Mouse (Mus musculus) right cerebral cortex, postnatal 25 days (tissue): Measurements from ENCODE around the gene Nop16.
"Not testable (repeated sequence)": the region's sequence is repeated elsewhere in the genome, so short reads cannot be mapped to it uniquely, and the experiment has no call there.

Source experiments
- DNase-seq: peaks from one replicate; pipeline ENCODE4 v3.0.0; 2022

Gene Nop16

DNA sequence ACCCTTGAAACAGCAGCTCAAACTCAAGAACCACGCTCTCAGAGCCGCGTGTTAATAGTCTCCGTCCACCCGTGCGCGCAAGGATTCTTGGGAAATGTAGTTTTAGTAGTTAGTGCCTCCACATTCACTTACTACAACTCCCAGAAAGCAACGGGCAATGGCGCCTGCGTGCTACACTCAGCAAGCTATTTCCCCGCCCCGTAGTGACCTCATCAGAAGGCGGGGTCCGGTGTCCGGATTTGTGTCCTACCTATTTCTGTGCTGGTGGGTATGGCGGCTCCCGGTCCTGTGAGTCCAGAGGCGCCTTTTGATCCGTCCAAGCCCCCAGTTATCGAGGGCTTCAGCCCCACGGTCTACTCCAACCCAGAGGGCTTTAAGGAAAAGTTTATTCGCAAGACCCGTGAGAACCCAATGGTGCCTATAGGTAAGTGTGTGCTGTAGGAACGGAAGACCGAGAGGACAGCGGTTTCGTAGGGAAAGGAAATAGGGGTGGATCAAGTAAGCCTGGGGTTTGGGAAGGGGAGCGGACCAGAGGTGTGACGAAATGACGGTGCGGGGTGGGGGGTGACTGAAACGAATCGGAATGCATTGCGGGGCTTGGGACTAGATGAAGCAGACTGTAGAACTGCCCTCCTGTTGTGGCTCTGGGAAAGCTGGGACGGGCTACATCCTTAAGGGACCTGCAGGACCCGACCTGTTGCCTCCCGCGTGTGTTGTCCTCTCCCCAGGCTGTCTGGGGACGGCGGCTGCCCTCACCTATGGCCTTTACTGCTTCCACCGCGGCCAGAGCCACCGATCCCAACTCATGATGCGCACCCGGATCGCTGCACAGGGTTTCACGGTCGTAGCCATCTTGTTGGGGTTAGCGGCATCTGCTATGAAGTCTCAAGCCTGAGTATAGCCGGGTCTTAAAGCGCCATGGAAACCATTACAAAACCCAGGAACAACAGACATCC, at the start of gene Nop16, which contains the start of gene Higd2a:
Gene Nop16 (minus strand): TSS at position 95 of the 956 bp plus-strand sequence.
Gene Higd2a (plus strand): TSS at position 212 of the 956 bp plus-strand sequence.
- peak; percentile 96 for DNase-seq

DNA sequence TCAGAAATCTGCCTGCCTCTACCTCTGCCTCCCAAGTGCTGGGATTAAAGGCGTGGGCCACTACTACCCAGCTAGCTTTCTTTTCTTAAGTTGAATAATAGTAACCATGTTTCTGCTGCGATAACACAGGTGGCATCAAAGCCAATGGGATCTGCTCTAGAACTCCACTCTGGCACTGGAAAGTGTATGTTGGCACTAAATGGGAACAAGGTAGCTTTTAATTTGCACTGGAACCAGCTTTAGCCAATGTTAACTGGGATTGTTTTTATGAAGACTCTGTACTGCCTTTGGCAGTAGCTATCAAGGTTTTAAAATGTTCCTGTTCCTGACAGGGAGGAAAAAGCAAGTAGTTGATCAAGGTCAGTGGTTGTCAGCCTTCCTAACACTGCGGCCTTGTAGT, 45.1 kb upstream of the Nop16 start:
- DNase-seq, result no peak

DNA sequence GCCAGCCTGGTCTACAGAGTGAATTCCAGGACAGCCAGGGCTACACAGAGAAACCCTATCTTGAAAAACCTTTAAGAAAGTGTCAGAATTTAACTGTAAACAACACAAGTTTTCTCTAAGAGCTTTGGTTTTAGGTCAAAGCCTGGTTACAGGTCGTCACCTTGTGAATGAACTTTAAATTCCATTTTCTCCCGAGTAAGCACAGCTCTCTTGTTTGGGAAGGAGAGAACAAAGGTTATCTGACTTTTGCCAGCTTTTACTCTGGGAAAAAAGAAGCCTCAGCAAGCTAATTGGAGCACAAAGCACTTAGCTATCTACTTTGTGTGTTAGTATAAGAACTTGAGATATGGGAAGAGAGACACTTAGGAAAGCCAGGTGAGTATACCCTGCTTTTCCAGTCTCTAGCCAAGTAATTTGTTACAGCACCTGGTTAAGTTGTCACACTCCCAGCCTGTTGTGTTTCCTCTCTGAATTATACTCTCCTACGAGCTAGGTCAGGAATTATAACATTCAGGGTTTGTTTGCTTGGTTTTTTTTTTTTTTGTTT, 42.9 kb upstream of the Nop16 start:
- DNase-seq, result no peak

DNA sequence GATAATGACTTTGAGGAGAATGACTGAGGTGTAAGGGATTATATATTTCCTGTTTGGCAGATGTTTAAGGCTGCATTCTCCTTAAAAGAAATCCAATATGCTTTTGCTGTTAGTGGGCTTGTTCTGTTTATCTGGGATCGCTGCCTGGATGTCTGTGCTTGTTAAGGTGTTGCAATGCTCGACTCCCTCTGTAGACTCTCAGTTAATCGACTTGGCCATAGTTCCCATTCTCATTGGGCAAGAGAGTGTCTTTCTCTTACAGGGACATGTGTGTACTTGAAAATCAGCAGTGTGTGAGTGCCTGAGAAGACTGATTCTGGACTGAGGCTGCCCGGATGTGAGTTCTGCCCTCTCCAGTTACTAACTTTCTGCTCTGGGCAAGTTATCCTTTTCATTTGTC, 39.2 kb upstream of the Nop16 start:
- DNase-seq, result no peak

DNA sequence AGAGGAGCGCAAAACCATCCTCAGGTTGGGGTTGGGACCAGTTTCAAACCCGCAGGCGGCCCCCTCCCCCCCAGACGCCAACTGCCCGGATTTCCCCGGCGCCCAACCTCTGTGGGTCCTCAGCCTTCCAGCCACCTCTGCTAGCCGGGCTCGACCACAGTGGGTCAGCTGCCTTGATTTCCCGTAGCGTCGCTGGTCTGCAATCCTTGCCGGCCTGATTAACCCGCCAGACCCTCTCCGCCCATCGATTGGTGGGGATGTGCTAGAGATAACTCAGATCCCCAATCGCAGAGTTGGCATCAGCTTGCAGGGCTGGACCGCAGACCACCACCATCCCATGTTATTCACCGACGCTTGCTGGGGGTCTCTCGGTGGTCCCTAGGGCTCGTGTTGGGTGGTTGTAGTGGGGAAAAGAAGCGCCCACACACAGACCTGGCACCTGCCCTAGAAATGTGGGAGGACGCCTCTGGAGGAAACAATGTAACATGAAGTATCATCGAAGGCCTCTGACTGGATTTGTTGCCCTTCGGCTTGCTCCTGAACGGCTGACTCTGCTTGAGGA, 32.2 kb upstream of the Nop16 start:
- no peak for DNase-seq

DNA sequence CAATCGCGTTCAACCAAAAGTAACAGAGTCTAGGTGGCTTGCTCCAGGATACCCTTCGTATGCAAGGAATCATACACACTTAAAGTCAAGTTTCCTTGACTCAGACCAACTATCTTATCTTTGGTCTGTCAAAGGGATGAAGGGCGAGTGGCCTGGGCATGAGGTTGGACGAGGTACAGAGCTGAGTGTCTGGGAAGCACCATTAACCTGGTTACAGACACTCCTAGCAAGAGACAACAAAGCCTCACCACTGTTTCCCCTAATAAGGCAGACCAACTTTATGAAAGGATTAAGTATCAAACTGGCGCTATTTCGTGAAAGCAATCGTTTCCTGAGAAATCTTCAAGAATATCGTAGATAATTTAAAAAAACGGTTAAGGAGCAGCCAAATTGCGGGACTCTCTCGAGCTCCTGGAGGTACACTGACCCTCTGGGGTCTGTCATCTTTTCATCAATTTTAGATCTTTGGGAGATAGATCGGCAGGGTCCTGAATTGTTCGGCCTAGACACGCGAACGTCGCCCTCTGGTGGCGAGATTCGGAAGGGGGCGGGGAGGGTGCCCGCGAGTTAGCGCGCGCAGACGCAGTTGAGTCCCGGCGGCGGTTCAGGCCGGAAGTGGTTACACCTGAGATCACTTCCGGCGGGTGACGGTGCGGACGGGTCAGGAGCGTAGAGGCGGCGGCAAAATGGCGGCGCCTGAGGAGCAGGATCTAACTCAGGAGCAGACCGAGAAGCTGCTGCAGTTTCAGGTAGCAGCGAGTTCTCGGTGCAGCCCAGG, 31.5 kb upstream of the Nop16 start, which contains the start of gene Faf2:
Gene Faf2 (plus strand): TSS at position 630 of the 778 bp plus-strand sequence.
- peak; percentile 98 for DNase-seq

DNA sequence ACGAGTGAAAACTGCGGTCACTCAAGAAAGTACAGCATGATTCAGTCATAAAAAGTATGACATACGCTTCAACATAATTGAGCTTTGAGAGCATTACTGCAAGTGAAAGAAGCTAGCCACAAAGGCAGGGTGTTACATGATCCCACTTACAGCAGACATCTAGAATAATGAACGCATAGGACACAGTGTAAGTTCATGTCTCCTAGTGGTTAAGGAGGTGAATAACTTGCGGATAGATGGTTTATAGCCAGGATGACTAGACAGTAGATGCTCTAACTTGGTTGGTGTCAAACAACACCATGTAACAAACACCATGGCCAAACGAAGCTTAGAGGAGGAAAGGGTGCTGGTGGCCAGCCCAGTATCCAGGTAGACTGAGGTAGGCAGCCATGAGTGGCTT, 27.1 kb upstream of the Nop16 start:
- DNase-seq, result no peak

DNA sequence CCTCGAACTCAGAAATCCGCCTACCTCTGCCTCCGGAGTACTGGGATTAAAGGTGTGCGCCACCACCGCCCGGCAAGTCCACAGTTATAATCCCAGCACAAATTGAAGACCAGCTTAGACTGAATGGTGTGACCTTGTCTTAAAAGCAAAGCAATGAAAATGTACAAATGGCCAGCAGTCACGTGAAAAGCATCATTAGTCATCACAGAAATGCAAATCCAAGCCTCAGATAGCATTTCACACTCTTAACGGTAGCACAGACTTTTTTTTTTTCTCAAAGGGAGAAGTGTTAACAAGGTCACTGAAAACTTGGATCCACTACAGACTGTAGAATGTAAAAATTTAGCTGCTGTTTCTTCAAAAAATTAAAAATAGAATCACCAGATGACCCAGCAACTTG, 26.4 kb upstream of the Nop16 start:
- DNase-seq, result no peak

DNA sequence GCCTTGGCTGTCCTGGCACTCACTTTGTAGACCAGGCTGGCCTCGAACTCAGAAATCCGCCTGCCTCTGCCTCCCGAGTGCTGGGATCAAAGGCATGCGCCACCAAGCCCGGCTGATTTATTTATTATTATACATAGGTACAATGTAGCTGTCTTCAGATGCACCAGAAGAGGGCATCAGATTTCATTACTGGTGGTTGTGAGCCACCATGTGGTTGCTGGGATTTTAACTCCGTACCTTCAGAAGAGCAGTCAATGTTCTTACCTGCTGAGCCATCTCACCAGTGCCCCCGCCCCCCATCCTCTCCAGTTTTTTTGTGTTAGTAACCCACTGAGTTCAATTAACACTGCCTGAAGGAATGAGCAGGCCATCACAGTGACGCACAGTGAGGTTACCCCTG, 23.3 kb upstream of the Nop16 start:
- DNase-seq, result not testable (repeated sequence)

DNA sequence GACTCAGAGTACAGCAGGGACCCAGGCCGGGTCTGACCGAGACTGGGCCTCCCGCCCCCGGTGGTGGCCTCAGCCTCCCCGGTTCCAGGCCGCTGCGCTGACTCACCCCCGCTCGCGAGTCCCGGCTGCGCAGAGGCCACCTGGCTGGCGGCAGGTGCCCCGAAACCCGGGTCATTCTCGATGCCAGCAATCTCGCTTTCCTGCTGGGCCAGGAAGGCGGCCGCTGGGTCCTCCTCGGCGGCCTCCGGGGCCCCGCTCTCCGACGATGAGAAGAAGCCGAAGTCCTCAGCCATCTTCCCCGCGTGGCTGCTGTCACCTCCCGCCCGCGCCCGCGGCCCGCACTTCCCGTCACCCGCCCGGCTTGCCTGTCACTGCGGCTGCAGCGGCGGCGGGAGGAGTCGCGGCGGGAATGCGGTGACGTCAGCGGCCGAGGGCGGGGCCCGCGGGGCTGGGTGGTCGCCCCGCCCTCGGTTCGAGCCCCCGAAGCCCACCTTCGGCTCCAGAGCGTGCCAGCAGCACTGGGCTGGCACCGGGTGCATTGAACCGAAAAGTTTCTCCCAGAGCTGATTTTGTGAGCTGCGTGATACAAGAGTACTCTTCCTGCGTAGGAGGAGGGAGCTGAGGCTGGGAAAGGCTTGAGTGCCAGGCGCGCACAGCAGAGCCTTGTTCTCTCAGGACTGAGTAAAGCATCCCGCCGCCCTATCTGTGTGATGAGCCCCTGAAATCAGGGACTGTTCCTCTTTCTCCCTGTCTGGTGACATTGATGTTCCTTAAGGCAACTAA, 21.3 kb upstream of the Nop16 start, which contains the start of gene Cltb:
Gene Cltb (minus strand): TSS at position 373 of the 783 bp plus-strand sequence.
- DNase-seq, result peak; percentile 93

DNA sequence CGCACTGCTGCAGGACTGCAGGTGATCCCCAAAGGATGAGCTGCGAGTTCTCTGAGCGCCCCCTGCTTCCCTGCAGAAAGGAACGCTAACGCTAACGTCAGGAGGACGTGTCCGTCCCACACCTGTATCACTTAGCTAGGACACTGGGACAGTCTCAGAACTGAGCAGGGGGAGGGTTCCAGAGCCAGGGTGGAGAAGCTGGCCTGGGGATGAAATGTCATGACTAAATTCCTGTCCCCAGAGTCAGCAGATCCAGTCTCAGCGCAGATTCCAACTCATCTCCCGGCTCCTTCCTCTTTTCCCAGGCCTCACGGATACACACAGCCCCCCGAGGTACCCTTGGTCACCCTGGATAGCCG, 20.7 kb upstream of the Nop16 start:
- peak; percentile 40 for DNase-seq

DNA sequence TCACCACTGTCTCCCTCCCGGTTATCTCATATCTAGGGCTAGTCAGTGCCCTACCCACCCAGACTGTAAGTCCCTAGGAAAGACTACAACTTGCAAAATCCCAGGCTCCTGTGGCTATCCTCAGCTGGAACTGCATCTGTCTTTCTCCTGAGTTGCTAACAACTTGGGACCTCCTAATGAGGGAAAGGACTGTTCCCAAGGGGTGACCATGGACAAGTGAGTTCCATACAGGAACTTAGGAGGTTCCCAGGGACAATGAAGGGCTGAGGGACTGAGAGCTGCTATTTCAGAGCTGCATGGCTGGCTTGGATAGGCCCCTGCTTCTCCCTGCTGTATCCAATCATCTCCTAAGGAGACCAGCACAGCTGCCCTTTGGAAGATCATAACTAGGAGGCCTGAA, 19.4 kb upstream of the Nop16 start:
- DNase-seq, result no peak

DNA sequence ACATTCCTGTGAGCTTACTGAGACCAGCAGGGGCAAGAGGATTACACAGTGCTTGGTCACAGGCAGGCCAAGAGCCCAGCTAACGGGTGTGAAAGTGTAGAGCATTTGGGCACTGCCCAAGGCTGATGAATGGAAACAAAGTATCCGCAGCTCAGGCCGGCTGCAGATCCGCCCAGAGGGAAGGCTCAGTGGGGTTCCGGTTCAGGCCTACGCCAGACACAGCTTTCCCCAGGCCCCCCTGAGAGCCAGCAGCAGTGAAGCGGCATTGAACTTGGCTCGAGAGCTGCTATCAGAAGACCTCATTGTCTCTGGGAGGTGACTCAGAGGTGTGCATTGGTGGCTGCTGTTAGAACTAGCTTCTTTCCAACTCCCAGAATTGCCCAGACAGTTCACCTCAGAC, 18.8 kb upstream of the Nop16 start:
- DNase-seq, result peak; percentile 33

DNA sequence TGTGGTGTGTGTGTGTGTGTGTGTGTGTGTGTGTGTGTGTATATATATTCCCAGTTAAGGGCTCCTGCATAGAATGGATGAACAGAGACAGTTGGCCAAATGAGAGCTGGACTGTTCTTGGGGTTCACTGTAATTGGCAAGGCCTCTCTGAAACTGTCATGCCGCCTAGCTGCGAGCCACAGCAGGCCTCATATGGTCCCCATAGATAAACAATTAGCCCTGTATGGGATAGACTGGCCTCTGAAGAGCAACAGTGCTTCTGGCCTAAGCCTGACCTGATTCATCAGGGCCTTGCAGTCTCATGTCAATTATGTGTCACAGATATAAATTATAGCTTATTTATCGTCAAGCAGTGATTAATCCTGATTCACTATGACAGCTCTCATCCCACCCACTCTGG, 18.1 kb upstream of the Nop16 start:
- no peak for DNase-seq

DNA sequence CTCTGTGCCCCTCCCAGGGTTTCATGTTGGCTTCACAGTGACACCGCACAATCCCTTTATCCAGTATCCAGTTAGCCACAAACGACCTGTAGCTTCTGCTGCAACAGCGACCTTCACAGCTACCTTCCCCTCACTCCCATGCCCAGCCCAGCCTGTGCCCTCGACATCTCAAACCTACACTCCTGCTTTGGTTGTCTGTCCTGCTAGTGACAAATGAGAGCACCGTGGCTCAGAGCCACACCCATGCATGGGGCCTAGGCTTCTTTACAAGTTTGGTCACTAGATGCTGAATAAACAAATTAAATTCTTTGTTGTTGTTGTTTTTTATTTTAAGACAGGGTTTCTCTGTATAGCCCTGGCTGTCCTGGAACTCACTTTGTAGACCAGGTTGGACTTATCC, 17.3 kb upstream of the Nop16 start:
- no peak for DNase-seq

DNA sequence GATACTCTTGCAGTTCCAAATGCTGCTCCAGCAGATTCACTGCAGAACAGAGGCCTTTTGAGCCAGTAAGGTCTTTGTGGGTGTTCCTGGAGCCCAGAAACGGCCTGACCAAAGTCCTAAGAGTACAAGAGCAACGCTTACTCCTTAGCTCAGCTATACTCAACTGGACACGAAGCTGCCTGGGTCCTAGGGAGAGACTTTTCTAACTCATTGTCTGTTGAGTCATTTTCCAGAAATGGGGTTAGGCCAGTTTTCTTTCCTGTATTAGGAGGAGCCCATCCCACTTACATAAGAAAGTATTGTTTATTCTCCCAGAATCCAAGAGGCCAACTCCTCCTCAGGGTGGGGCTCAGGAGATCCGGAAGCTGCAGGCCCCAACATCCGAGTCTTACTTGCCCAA, 15.5 kb upstream of the Nop16 start:
- DNase-seq, result no peak

DNA sequence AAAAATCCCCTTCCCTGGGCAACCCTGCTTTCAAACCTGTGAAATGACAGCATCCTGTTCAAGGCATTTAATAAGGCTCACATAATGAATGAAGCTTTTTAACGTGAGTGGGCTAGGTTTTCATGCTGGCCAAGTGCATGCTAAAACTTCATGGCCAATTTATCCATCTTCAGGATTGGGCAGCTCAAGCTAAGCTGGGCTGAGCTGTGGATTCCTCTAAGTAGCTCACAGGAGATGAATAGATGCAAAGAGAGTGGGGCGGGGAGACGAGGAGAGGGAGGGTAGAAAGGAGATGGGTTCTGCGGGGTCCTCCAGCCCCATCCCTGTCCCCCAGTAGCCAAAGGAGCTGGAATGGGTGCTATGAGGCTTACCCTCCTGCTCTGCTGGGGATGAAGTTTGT, 14.3 kb upstream of the Nop16 start:
- DNase-seq, result no peak

DNA sequence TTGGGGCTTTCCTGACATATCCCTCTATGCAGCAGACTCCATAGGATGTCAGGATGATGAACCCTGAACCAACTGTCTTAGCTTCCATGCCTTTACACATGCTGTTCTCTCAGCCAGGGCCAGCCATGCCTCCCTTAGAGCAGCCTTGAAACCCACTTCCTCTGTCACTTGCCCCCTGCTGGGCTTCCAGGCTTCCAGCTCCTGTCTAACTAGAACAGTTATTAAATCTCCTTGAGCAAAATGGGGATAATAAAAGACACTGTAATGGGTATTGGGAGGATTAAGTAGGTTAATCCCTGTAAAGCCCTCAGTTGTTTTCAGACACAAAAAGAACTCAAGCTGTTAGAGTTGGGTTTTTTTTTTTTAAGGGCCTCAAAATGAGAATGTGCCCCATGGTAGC, 13.6 kb upstream of the Nop16 start:
- no peak for DNase-seq

DNA sequence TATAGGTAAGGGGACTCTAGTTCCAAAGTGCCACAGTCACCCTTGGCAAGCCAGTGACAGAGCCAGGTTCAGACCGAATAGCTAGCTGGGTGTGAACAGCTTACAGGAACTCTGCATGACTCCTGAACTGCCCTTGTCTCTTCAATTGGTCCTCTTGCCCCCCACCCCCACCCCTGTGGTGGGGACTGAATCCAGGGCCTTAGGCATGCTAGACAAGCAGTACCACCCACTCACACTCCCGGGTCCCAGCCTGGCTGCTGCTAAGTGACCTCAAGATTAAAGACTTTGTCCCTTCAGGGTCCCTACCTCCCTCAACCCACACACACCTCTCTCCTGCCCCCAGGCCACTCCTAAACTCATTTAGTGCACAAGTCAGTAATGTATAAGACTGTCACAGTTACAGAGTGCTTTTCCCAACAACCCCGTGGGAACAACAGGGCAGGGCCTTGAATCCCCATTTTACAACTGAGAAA, 12.8 kb upstream of the Nop16 start:
- DNase-seq, result no peak

DNA sequence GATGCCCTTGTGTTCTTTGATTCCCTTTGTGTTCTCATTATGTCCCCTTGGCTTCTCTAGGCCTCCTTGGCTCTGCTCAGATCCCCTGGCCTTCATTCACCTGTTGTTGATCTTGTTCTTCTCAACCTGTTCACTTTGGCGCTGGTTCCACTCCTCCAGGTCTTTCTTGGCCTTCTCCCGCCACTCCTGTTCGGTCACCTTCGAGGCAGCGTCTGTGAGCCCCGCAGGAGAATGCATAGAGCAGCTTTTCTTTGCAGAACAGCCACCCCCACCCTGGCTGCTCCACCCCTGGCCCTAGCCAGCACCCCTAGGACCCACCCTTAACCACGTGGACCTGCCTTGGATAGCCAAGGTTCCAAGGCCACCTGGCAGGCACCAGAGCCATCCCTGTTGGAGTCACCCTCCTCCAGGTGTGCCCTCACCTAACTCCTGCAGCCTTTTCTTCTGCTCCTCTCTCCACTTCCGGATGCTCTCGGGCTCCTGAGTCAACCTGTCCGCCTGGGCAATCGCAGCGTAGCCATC, 8.8 kb upstream of the Nop16 start:
- no peak for DNase-seq

DNA sequence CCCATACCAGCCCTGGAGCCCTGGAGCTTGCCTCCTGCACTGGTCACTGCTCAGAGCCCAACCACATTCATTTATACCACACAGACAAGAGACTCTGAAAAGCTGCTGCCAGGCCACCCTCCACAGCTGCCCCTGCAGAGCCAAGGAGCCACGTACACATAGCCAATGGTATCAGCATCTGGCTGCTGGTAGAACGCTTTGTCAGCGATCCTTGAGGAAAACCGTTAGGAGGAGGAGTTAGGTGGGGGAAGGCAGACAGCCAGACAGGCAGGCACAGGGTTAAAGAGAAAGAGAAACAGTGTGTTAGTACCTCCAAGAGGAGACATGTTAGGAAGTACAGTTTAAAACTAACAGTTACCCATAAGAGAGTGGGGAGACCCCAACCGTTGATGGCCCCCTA, 7.0 kb upstream of the Nop16 start:
- DNase-seq, result no peak

DNA sequence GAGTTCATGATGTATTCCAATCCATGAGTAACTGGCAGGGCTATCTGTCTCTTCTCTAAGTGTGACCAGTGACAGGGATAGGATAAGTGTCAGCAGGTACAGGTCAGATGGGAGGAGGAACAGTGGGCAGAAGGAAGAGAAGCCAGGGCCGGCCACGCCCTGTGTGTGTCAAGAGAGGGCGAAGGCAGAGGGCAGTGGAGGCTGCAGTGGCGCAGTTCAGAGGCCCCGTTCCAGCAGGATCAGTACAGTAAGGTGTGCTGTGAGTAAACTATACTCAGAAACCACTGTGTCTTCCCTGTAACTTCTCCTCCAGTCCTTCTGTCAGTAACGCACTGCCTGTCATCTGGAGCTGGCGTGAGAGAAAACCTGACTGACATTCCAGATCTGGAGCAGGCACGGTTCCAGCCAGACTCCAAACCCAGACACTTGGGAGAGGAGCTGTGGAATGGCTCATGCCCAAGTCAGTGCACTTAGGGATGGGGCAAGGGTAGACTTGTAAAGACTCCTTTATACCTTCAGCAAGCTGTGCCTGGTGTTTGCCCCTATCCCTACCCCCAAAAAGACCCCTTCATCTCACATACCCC, 6.3 kb upstream of the Nop16 start:
- no peak for DNase-seq
